ENCODE assay signal across 25 mouse cellular contexts in genomic region chr5:64265906-64266305, GRCm38 (mm10).
DNase-seq lines count a peak whose midpoint lies in the region; ATAC-seq lines count a peak whose summit lies in the region.
"Had no signal": no experiment of that assay in that cellular context is flagged by ENCODE, and none has a peak within 500 bp of the region (broad histone marks: within the 10 kb centered on the region; RNA-seq: fewer than 3 reads in every experiment).

No protein-coding gene starts in this region.

- H3K9ac ChIP-seq in intestine, embryonic 16.5 days (ENCODE audit: low read depth, low read length), result no peak overlapping the region
- no peak overlapping the region for H3K9ac ChIP-seq in intestine, embryonic 15.5 days
- H3K9ac ChIP-seq in kidney, embryonic 16.5 days (replicated peaks; ENCODE audit: low read length), result no peak overlapping the region
- H3K9ac ChIP-seq: heart, embryonic 15.5 days; hindbrain, embryonic 12.5 days; limb, embryonic 15.5 days; liver, embryonic 13.5 days; midbrain, embryonic 12.5 days; neural tube, embryonic 12.5 days had no signal

- no peaks in the 10 kb centered on the region for H3K9me3 ChIP-seq in intestine, embryonic 16.5 days (ENCODE audit: control insufficient read depth, low read length)
- H3K9me3 ChIP-seq in intestine, embryonic 15.5 days, result no peaks in the 10 kb centered on the region
- H3K9me3 ChIP-seq in kidney, embryonic 16.5 days (ENCODE audit: low read length), result no peaks in the 10 kb centered on the region
- H3K9me3 ChIP-seq: heart, embryonic 15.5 days; hindbrain, embryonic 12.5 days; limb, embryonic 10.5 days; limb, embryonic 15.5 days; liver, embryonic 13.5 days; megakaryocyte, embryonic 14.5 days; midbrain, embryonic 12.5 days; neural tube, embryonic 12.5 days had no signal

- 84% methylated on average over 3 of the region's 3 CpGs for WGBS in intestine, embryonic 16.5 days
- WGBS in intestine, embryonic 15.5 days, result 71% methylated on average over 3 of the region's 3 CpGs
- 75% methylated on average over 3 of the region's 3 CpGs for WGBS in kidney, embryonic 16.5 days

- no peak overlapping the region for H3K4me2 ChIP-seq in intestine, embryonic 16.5 days (ENCODE audit: low read depth, low read length)
- no peak overlapping the region for H3K4me2 ChIP-seq in intestine, embryonic 15.5 days (replicated peaks)
- H3K4me2 ChIP-seq in kidney, embryonic 16.5 days (replicated peaks; ENCODE audit: low read depth, low read length), result no peak overlapping the region
- H3K4me2 ChIP-seq: heart, embryonic 15.5 days; hindbrain, embryonic 12.5 days; limb, embryonic 15.5 days; liver, embryonic 13.5 days; midbrain, embryonic 12.5 days; neural tube, embryonic 12.5 days had no signal

- peak overlapping the region; percentile 11; the same call in 1 of the 2 replicates for H3K27ac ChIP-seq in intestine, embryonic 16.5 days (ENCODE audit: low read length)
- no peak overlapping the region for H3K27ac ChIP-seq in intestine, embryonic 15.5 days
- peak overlapping the region; percentile 69; the same call in 1 of the 2 replicates for H3K27ac ChIP-seq in kidney, embryonic 16.5 days (ENCODE audit: low read length)
- H3K27ac ChIP-seq: gastrocnemius, adult 2 months; heart, embryonic 15.5 days; hindbrain, embryonic 12.5 days; hindbrain, postnatal 0 days; limb, embryonic 10.5 days; limb, embryonic 15.5 days; liver, embryonic 13.5 days; midbrain, embryonic 12.5 days; neural tube, embryonic 12.5 days had no signal

- H3K36me3 ChIP-seq in intestine, embryonic 16.5 days (ENCODE audit: control insufficient read depth, insufficient read depth, low read length), result no peaks in the 10 kb centered on the region
- H3K36me3 ChIP-seq in intestine, embryonic 15.5 days, result peaks cover 1% of the 10 kb centered on the region; the same call in 1 of the 2 replicates
- peaks cover 5% of the 10 kb centered on the region; the same call in 1 of the 2 replicates for H3K36me3 ChIP-seq in kidney, embryonic 16.5 days (ENCODE audit: insufficient read depth, low read length)
- H3K36me3 ChIP-seq: heart, embryonic 15.5 days had no signal

- peaks cover 13% of the 10 kb centered on the region; the same call in 1 of the 2 replicates for H3K4me1 ChIP-seq in intestine, embryonic 16.5 days (ENCODE audit: control insufficient read depth, insufficient read depth, low read length)
- 0 out of 2 replicates have a peak, but pooled peaks cover 6% of the 10 kb centered on the region for H3K4me1 ChIP-seq in intestine, embryonic 15.5 days (replicated peaks)
- H3K4me1 ChIP-seq in kidney, embryonic 16.5 days (ENCODE audit: insufficient read depth, low read length), result peaks cover 10% of the 10 kb centered on the region; the same call in 1 of the 2 replicates

- no peak for ATAC-seq in intestine, embryonic 16.5 days
- ATAC-seq in intestine, embryonic 15.5 days, result no peak
- no peak; the same call in 1 of the 2 replicates for ATAC-seq in kidney, embryonic 16.5 days (ENCODE audit: low FRiP score, low TSS enrichment)
- ATAC-seq: hindbrain, postnatal 0 days; lung, postnatal 0 days had no signal

- H3K4me3 ChIP-seq in intestine, embryonic 16.5 days (ENCODE audit: low read length), result no peak overlapping the region
- H3K4me3 ChIP-seq in intestine, embryonic 15.5 days (replicated peaks), result no peak overlapping the region
- H3K4me3 ChIP-seq in kidney, embryonic 16.5 days (ENCODE audit: low read length), result no peak overlapping the region
- H3K4me3 ChIP-seq: gastrocnemius, adult 2 months; heart, embryonic 15.5 days; hindbrain, embryonic 12.5 days; limb, embryonic 10.5 days; limb, embryonic 15.5 days; liver, embryonic 13.5 days; megakaryocyte, embryonic 14.5 days; midbrain, embryonic 12.5 days; myocyte; neural tube, embryonic 12.5 days had no signal

- H3K27me3 ChIP-seq in intestine, embryonic 16.5 days (replicated peaks; ENCODE audit: control insufficient read depth, insufficient read depth, low read length), result no peaks in the 10 kb centered on the region
- no peaks in the 10 kb centered on the region for H3K27me3 ChIP-seq in intestine, embryonic 15.5 days (replicated peaks)
- H3K27me3 ChIP-seq in kidney, embryonic 16.5 days (ENCODE audit: insufficient read depth, low read length), result no peaks in the 10 kb centered on the region
- H3K27me3 ChIP-seq: heart, embryonic 15.5 days; hindbrain, embryonic 12.5 days; limb, embryonic 15.5 days; liver, embryonic 13.5 days; megakaryocyte, embryonic 14.5 days; midbrain, embryonic 12.5 days; neural tube, embryonic 12.5 days had no signal

- DNase-seq in kidney, adult 18-20 months, result peak; percentile 80
- peak; percentile 84 to 90 for DNase-seq in kidney, postnatal 36 days
- DNase-seq in adrenal gland, postnatal 14 days, result no peak
- no peak for DNase-seq in gastrocnemius, postnatal 10 days
- no peak for DNase-seq in layer of hippocampus, adult 9-11 months
- DNase-seq: adrenal gland, adult 8-10 months; cerebellum, postnatal 10 days; gastrocnemius, adult 2 months; layer of hippocampus, postnatal 36 days; liver, embryonic 13.5 days; lung, adult 18-20 months; right cerebral cortex, adult 18-20 months had no signal

Comparison
In these comparisons a context has a peak if more than half of its experiments do, and no peak if none do; other contexts are left out.
1. DNase-seq: peak in kidney, adult 18-20 months (single experiment) and kidney, postnatal 36 days (2 of 2); none in adrenal gland, postnatal 14 days (single experiment), gastrocnemius, postnatal 10 days (single experiment) and layer of hippocampus, adult 9-11 months (single experiment).